Mouse (Mus musculus): Measurements from ENCODE around the gene Disp2.

Disp2 gene

DNA sequence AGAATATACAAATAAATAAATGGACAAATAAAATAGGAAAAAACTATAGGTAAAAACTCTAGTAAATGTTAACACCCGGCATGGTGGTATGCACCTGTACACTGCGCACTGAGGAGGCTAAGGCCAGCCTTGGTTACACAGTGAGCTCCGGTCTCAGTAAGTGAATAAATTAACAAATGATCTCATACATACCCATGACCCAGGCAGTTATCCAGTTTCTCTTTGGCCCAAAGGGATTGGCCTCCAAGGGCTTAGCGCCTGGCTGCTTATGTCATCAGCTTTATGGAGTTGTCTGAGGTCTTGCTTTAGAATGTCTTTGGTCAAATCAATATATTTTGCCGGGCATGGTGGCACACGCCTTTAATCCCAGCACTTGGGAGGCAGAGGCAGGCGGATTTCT is 4.1 kb downstream of the Disp2 start:
- no peak for DNase-seq (ENCODE audit: extremely low spot score, low read depth, low spot score)

DNA sequence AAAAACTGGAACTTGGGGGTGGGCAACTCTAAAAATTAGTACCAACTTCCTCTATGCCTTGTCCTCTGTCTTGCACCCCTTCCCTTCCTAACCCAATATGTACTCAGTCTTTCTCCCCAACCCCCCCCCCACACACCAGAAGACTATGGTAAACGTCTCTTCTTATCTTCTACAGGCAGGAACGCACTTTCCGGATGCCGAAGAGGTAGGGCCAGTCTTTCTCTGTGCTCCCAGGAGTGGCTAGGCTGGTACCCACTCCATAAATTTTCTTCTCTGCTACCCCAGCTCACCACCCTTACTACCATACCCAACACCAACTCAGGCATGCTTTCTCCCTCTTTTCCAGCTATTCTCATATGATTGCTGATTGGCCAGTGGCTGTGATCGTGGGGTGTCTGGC is 7.0 kb downstream of the Disp2 start:
- DNase-seq (ENCODE audit: extremely low spot score, low read depth, low spot score) = no peak

- DNase-seq (ENCODE audit: extremely low spot score, low read depth, low spot score) = no peak
These were observed 10.0 kb downstream of the Disp2 start for GRCm38 (mm10) chr2:118789501-118789900.

DNA sequence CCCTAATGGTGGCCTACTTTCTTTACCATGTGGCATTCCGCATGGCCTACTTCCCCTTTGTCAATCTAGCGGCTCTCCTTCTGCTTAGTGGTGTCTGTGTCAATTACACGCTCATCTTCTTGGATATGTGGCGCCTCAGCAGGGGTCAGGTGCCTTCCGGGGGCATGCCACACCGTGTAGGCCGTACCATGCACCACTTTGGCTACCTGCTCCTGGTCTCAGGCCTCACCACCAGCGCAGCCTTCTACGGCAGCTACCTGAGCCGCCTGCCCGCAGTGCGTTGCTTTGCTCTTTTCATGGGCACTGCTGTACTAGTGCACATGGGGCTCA is 10.7 kb downstream of the Disp2 start:
- DNase-seq (ENCODE audit: extremely low spot score, low read depth, low spot score) = no peak

- DNase-seq (ENCODE audit: extremely low spot score, low read depth, low spot score) = no peak
These were observed 11.3 kb downstream of the Disp2 start for GRCm38 (mm10) chr2:118790551-118791525.

DNA sequence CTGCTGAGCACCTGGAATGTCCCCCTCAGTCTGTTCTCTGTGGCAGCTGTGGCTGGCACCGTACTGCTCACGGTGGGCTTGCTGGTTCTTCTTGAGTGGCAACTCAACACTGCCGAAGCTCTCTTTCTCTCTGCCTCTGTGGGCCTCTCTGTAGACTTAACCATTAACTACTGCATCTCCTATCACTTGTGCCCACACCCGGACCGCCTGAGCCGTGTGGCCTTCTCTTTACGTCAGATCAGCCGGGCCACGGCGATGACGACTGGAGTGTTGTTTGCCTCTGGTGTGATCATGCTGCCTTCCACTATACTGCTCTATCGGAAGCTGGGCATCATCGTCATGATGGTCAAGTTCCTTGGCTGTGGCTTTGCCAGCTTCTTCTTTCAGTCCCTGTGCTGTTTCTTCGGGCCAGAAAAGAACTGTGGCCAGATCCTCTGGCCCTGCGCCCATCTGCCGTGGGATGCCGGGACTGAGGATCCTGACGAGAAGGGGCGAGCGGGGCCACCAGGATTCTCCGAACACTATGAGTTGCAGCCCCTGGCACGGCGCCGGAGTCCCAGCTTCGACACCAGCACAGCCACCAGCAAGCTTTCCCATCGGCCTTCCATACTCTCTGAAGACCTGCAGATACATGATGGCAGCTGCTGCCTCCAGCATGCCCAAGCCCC is 12.2 kb downstream of the Disp2 start:
- no peak for DNase-seq (ENCODE audit: extremely low spot score, low read depth, low spot score)

DNA sequence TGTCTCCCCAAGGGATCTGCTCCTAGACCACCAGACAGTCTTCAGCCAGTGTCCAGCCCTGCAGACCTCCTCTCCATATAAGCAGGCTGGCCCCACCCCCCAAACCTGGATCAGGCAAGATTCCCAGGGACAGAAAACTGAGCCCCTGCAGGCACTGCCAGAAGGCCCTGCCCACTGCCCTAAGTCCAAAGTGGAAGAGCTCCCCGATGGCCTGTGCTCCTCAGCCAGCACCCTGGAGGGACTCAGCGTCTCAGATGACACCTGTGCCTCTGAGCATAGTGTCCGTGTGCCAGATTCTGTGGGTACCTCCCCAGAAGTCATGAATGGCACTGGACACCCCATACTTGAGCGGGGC is 12.7 kb downstream of the Disp2 start:
- no peak for DNase-seq (ENCODE audit: extremely low spot score, low read depth, low spot score)

DNA sequence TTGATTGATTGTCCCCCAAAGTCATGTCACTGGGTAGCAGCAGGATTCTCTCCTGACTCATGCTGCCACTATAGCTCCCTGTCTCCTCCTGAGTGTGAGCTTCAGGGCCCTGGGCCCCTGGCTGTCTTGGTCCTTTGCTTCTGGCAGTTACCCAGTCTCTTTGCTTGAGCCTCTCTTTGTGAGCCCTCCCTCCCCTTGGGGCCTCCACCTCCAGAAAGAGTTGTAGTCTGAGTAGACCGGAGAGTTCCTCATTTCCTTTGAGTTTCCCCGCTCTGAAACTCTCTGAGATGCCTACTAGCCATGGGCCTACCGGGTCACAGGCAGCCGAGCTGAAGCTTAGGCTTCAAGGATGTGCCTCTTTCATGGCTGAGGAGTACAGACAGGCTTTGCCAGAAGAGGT is 14.1 kb downstream of the Disp2 start:
- no peak for DNase-seq (ENCODE audit: extremely low spot score, low read depth, low spot score)

DNA sequence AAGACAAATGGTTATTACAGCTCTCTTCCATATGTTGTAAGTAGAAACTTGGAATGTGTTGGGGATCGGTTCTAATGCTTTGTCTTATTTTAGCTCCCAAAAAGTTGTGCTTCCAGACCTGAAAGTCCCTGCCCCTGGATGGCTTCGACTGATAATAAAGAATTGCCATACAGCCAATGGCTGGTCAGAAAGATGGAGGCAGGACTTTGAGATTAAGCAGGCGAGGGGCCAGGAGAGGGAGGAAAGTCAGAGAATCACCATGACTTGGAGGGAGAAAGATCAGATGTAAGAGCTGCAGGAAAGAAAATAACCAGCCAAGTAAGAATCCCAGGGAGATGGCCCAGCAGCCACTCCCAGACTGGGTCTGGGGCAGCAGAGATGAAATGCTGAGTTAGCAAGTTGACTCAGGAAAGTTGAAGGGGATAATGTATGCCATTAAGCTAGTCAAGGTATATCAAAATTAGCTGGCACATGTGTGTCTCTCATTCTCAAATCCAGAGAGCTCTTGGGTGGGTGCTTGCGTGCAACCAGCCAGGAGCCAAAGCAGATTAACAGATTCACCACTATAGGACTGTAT is 23.1 kb downstream of the Disp2 start:
- DNase-seq (ENCODE audit: extremely low spot score, low read depth, low spot score) = no peak

DNA sequence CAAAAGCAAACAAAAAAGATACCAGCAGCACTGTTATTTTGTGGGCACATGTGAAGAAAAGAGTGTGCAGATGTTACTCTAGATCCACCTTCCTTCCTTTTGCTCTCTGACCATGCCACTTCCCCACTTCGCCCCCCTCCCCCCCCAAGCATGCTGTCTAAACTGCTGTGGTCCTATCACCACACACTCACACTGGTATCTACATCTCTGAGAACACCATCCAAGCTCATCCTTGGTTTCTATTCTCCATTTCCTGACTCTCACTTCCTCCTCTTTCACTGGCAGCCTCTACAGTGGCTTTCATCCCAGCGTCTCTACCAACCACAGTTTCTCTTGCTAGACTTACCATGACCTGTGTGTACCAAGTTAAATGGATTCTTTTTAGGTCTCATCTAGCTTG is 25.0 kb downstream of the Disp2 start:
- DNase-seq (ENCODE audit: extremely low spot score, low read depth, low spot score) = no peak

GRCm38 (mm10) chr2:118805137-118805536 is 25.6 kb downstream of the Disp2 start:
- DNase-seq (ENCODE audit: extremely low spot score, low read depth, low spot score) = no peak

DNA sequence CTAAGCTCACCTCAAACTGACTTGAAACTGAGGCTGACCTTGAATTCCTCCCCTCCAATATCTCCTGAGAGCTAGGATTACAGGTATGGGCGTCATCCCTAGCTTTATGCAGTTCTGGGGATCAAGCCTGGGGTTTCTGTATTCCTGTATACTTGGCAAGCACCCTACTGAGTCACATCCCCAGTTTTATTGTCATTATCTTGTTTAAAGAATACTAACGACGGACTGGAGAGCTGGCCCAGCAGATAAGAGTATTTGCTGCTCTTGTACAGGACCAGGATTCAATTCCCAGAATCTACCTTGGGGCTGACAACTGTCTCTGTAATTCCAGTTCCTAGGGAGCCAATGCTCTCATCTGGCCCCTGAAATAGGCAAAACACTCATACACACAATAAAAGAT is 26.2 kb downstream of the Disp2 start:
- DNase-seq (ENCODE audit: extremely low spot score, low read depth, low spot score) = no peak

DNA sequence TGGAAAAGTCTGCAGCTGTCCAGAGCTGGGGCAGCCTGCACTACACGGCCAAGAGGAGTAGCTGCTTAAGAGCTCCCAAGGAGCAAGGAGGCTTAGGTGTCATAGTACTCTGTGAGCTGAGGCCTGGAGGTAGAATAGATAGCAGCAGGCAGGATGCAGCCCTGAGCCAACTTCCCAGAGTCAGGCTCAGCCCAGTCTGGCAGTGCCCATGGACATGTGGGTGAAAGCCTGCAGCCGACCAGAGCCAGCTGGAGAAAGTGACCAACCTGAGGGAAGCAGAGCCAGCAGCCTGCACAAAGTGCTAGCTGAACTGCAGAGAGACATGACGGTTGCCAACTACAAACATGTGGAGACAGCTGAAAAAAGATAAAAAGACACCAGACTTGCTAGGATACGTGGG is 27.3 kb downstream of the Disp2 start:
- DNase-seq (ENCODE audit: extremely low spot score, low read depth, low spot score) = no peak

DNA sequence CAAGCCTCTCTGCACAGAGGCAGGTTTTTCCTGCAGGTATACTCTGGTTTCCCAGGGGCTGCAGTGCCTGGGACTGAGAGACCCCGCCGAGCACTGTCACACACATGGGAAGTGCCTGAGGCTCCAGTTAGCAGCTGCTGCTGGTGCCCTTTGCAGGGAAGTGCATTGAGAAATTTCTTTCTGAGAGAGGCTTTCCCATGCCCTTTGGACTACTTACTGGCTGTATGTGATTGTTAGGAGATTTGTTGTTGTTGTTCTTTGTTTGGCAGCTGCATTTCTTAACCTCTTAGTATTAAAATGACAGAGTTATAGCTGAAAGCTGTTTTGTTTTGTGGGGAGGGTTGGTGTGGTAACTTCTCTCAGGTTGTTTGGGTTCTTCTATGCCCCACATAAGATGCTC is 31.3 kb downstream of the Disp2 start:
- DNase-seq (ENCODE audit: extremely low spot score, low read depth, low spot score) = no peak

GRCm38 (mm10) chr2:118812724-118813123 is 33.2 kb downstream of the Disp2 start:
- no peak for DNase-seq (ENCODE audit: extremely low spot score, low read depth, low spot score)

DNA sequence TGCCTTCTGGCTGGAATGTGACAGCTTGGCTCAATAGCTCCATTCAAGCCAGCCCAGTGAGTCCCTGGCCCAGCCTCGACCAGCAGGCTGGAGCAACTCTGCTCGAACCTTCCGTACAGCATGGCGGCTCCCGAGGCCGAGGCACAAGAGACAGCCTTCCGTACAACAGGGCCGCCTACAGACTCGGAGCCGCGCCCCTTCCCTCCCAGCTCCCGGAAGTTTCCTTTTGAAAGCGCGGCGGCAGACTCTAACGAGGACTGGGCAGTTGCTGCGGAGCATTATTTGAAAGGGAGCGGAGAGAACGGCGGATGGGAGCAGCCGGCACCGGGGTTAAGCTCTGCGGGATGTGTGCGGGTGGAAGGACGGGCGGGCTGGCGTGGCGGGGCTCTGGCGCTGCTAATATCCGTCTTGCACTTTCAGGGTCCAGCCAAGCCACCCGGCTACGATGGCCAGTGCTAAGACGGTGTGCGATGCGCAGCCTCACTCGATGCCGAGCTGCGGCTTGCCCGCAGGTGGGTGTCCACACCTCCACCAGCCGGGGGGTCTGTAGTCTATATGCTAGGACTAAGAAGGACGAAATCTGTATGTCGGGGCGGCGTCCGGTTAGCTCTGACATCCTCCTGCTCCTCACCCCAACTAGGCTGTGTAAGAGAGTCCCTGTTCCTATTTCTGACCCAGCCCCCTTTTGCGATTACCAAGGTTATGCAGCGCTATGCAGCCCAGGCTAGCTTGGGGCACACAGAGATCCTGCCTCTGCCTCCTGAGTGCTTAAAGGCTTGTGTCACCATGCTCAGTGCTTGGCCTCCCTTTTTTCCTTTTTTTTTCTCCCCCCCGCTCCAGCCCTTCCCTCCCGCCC is 34.7 kb downstream of the Disp2 start, which contains the start of gene Knstrn:
TSS of gene Knstrn (plus strand) at position 23 of the 856 bp plus-strand sequence.
- DNase-seq (ENCODE audit: extremely low spot score, low read depth, low spot score) = peak; percentile 58

DNA sequence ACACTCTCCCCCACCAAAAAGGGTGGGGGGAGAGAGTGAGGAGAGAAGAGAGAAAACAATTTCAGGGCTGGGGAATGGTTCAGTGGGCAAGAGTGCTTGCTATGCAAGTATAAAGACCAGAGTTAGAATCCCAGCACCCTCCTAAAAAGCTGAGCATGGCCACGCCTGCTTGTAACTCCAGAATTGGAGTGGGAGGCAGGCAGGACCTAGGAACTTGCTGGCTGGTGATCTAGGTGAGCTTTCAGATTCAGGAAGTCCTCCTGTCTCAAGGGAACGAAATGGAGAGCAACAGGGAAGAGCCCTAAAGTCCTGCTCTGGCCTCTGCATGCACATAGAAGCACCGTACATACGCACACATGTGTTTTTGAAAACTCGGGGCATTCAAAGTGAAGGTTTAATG is 43.3 kb downstream of the Disp2 start:
- DNase-seq (ENCODE audit: extremely low spot score, low read depth, low spot score) = no peak

GRCm38 (mm10) chr2:118824396-118824795 is 44.9 kb downstream of the Disp2 start:
- DNase-seq (ENCODE audit: extremely low spot score, low read depth, low spot score) = no peak

DNA sequence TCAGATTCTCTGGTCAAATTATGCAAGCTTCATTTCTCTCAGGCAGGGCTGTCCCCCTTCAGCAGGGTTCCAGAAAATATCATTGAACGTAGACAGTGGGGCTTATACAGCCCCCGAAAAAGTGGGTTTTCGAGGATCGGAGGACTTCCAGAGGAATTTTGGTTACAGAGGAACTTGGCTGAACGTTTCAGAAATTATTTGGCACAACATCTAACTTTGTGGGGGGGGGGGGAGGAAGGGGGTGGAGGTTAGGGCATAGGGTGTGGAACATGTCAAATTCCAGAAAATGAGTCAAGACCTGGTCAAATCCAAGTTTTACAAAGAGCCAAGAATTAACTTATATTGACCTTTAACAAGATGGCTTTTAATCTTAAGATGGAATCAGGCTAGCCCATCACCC is 49.6 kb downstream of the Disp2 start:
- DNase-seq (ENCODE audit: extremely low spot score, low read depth, low spot score) = no peak

GRCm38 (mm10) chr2:118834061-118834460 is 54.5 kb downstream of the Disp2 start:
- no peak for DNase-seq (ENCODE audit: extremely low spot score, low read depth, low spot score)

DNA sequence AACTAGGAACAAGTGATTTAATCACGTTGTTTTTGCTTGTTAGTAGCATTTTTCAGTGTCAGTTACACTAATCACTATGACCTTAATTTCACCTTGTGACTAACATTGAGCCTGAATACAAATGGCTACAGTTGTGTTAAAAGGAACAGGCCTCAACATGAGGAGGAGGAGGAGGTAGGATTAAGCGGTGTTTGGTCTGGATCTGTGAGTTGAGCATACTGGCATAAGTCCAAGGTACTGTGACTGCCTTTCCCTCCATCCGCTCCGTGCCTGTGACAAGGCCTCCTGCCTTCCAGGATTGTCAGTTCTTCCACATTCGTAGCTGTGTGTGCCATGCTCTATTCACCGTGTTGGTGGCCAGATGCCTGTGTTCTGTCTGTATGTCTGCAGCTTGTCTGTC is 55.6 kb downstream of the Disp2 start:
- DNase-seq (ENCODE audit: extremely low spot score, low read depth, low spot score) = no peak
